Mouse (Mus musculus) lung, postnatal 14 days (tissue): ENCODE measurements around the gene 1110017D15Rik.
"Not testable (repeated sequence)": the region's sequence is repeated elsewhere in the genome, so short reads cannot be mapped to it uniquely, and the experiment has no call there.

Experiments used
- DNase-seq: peaks from one replicate; pipeline ENCODE4 v3.0.0; 2021

1110017D15Rik gene

DNA sequence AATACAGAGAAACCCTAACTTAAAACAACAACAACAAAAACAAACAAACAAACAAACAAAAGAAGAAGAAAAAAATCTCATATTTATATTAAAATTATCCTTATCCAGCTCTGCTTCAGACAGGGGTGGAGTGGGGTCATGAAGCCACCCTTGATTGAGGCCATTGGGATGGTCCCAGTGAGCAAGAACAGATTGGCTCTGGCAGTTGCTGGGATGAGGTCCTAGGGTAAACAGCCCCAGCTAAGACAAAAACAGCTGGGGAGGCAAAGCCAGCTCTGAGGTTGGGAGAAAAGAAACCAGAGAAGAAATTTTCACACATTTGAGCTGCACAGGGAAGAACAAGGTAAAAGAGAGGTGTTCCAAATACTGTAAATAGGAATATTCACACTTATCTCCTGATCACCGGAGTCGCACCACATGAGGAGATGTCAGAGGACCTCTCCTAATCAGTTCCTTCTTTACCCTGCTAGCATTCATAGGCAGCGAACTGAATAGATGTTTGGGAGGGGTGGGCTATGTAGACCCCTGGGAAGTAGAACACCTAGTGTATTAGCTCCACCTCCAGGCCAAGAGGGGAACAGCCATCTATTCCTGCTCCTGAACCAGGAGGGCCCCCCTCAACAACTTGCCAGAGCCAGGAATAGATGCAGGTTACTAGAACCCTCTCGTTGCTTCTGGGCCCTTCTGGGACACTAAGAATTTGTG lies 38.2 kb downstream of the 1110017D15Rik start:
- DNase-seq, result no peak

DNA sequence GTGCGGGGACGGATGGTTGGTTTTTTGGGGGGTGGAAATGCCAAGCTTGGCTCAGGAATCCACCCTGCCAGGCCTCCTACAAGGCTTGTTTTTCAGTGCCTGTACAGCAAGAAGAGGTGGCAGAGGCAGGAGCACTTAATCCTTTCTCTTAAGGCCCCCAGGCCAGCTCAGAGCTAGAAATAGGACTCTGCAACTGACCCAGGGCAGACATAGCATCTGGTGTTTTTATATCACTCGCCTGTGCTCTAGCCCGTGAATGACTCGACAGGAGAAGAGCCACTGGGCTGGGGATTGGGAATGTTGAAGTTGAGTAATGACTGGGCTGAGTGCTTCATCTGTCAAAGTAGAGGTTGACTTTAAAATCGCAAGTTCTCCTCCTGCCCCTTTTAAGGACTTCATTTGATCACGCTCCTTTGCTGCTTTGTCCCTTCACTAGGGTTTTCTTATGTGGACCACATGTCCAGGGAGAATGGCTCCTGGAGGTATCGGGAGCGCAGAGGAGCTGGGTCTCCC lies 39.4 kb downstream of the 1110017D15Rik start:
- no peak for DNase-seq

DNA sequence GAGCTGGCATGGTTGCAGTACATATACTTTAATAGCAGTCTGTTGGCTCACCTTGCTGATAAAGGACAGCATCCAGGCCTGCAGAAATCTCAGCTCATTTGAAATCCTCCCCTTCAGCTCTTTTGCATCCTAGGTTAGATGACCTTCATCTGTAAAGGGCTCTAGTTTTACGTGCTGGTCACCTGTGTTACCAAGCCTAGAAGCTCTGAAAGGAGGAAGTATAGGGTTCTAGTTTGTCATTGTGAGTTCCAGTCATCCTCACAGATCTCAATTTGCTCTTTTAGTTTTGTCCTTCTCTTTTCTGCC lies 45.8 kb downstream of the 1110017D15Rik start:
- no peak for DNase-seq

DNA sequence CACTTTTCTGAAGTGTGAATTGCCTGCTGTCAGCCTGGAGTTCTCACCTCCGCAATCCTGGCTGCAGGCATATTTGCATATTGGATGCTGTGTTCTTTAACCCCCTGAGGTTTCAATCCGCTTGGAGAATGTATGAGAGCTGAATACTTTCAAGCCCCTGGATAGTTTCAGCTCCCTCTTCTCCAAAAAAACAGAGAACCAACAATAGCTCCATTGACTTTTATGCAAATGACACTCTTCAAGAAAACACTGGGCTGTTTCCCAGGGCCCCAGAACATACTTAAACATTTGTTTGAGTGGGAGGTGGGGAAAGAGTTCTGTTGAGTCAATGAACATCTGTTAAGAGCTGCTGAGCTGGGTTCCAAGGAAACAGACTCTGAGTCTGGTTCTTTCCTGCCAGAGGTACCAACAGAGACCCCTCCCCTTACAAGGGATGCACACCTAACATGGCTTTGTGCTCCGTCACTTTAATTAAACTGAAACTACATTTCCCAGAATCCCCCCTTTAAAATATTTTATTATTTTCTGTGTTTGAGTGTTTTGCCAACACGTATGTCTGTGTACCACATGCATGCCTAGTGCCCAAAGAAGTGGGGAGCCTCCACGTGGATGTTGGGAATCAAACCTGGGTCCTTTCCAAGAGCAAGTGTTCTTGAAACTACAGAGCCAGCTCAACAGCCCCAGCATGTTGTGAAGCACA lies 46.3 kb downstream of the 1110017D15Rik start:
- DNase-seq, result no peak

DNA sequence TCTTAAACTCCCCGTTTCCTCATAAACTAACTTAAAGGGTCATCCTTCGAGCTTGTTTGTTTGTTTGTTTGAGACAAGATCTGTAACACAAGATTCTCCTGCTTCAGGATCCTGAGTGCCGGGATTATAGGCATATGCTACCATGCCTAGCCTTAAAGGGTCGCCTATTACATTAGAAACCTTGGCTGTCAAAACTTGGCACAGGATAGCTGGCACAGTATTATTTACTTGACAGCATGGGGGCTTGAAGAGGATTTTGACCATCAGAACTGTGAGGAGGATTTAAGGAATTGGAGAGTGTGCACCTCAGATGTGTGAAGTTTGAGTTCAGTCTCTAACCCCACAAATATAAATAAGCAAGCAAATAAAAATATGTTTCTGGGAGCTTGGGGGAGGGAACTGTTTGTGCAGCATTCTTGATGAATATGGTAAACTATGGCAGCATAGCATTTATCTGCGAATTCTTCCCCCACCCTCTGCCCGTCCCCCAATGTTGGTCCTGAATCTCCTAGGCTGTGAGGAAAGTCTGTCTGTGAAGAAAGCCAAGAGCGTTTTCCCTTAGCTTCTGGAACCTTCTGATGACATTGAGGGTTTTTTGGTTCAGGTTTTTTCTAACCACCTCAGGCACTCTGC lies 47.0 kb downstream of the 1110017D15Rik start:
- no peak for DNase-seq

DNA sequence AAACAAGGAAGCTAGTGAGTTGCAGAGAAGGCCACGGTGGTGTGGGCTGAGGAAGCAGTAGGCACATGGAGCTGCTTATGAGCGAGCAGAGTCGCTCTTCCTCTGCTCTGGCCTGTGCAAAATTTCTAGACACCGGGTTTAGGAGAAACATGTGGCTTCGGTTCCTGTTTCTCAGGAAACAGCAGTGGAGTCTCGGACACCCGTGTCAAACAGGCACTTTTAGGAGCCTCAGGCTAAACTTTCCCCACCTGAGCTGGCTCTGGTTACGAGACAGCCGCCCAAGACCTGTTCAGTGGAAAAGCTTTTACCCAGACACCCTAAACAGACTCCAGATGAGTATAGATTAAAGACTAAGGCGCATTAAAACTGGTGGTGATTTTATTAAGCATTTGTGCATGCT lies 47.9 kb downstream of the 1110017D15Rik start:
- DNase-seq, result no peak

DNA sequence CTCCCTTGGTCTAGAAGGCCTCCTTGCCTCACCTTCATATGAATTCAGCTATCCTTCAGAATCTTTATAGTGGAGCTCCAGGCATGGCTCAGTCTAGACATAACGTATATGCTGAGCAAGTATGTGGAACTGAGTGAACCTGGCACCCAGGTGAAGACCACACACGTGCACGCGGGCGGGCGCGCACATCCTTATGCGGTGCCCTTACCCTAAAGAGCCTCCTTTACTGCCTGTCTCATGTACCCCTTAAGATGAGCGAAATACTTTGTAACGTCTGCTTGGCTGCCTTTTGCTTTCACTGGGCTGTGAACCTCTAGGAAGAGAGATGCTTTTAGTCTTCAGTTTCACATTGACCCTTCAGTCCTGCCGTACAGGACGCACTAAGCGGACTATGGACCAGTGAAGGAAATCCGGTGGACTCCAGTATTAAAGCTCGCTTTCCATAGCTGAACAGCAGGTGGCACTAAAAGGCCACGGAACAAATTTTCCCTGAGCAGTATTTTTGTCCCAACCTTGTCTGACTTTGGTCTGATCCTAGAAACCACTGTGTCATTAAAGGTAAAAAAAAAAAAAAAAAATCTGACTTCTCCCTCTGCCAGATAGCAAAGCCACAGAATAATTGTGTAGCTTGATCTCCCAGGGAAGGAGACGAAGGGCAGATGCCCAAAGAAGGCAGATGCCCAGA lies 48.6 kb downstream of the 1110017D15Rik start:
- DNase-seq, result peak; percentile 76

DNA sequence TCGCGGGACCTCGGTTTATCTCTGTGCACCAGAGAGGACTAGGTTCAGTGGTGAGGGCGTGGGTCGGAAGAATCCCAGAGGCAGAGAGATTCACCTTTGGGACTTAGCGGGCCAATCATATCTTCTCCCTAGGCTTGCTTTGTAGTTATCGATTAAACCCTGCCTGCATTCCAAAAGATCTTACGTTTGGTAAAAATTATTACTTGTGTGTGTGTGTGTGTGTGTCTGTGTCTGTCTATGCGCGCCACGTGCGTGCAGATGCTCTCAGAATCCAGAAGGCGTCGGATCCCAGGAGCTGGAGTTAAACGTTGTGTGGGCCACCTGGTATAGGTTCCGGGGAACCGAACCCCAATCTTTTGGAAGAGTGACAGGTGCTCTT lies 51.9 kb downstream of the 1110017D15Rik start:
- no peak for DNase-seq

DNA sequence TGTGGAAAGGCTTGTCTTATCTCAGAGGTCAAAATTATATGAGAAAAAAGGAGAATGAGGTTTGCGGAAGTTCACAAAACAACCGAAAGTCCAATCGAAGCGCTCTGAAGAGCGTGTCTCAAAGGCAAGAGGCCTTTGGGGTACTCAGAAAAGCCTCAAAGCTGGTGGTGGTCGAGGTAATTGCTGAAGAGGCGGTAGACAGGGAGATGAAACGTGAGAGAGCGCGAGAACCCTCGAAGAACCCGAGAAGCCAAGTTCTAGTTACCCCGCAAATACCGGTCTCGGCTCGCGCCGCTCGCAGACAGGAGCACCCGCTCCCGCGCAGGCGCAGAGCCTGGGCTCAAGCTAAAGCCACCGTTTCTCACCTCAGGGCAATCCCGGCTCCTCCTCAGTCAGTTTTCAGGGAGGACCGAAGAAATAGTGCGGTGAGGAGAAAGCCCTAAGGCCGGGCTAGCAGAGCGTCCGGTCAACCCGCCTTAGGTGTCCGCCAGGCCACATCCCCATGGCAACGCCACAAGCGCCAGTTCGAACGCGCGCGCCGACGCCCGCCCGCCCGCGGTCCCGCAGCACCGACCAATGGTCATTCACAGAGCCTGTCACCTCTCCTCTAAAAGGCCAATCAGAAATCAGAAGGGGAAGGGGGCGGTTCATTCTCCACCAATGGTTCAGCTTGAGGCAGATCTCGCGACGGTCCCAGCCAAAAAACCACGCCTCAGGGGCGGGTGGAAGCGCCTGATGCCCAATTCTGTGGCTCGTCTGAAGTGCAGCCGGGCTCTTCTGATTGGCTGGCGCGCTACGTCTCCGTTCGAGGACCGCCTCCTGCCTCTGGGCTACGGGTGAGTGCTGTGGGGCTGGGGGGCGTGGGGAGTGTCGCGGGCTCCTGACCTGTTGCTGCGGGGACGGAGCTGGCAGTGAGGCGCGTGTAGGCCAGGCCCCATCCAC lies 52.5 kb downstream of the 1110017D15Rik start, which contains the start of the genes Kif24 and Nudt2:
TSS of gene Kif24 (minus strand) at position 543 of the 942 bp plus-strand sequence.
TSS of gene Nudt2 (plus strand) at position 807 of the 942 bp plus-strand sequence.
- peak; percentile 96 for DNase-seq

DNA sequence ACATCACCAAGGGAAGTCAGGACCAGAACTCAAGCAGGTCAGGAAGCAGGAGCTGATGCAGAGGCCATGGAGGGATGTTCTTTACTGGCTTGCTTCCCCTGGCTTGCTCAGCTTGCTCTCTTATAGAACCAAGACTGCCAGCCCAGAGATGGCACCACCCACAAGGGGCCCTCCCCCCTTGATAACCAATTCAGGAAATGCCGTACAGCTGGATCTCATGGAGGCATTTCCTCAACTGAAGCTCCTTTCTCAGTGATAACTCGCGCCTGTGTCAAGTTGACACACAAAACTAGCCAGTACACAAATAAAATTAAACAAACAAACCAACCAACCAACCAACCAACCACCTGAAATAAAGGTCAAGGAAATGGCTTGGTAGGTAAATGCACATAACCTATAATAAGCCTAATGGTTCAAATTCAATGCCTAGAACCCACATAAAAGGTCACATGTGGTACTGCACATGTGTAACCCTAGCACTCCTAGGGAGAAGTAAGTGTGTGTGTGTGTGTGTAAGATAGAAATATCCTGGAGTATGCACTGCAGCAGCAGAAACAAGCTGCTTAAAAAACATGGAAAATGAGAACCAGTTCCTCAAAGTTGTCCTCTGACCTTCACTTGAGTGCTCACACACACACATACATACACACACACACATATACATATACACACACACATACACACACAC lies 53.9 kb downstream of the 1110017D15Rik start:
- DNase-seq, result not testable (repeated sequence)

DNA sequence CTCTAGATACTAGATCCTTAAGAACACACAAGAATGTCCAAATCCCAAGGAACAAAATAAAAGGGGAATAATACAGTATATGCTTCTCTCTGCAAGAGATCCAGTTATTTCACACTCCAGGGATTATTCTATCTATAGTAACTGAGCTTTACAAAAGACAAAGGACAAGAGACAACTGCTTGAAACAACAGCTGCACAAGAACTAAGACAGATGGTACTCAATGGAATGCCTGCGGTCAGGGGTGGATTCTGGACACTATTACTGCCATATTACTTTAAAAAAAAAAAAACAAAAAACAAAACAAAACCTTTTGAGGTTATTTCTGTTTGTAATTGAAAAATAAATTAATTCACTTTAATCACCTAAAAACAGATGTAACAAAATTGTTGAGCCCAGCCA lies 56.4 kb downstream of the 1110017D15Rik start:
- DNase-seq, result no peak
